Mouse (Mus musculus) adrenal gland, adult 2 months (tissue): ENCODE data around the gene Gpr89. TPM values are rescaled to one million over a fixed set of nuclear protein-coding genes. Genes with fewer than 3 reads are reported as not detected.

Experiments
- DNase-seq: peaks from one replicate; pipeline ENCODE4 v3.0.0; 2021
- polyA plus RNA-seq: library from polyadenylated mRNA; depleted of rRNA; stranded (reverse); fragments of >200 nt; gene quantifications from 2 replicates; pipeline ENCODE4 v1.2.3, GENCODE M21; 2012
- total RNA-seq, 2 experiments: library from RNA; stranded (reverse); gene quantifications; 2 replicates each; pipeline ENCODE4 v1.2.3; 2021

Gene Gpr89
- total and polyA plus RNA-seq, 3 experiments = 10.7 to 34.4 (median 27.9) TPM

DNA sequence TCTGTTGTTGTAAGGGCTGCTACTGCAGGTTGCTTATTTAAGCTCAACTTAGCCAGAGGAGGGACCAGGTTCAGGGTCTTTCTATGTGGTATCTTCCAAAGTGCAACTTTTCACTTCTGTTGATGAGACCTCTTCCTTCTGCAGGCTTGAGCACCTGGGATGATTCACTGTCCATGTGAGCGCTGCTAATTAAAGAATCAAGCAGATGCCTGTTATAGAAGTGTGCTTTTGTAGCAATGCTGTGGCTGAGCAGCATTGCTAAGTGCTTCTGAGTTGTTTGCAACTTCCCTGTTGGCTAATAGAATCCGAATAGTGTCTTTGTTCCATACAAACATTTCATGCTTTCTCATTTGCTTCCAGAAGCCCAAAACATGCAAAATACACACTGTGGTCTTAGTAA lies 34.9 kb downstream of the Gpr89 start:
- DNase-seq = no peak

GRCm38 (mm10) chr3:96869091-96869490 lies 36.1 kb downstream of the Gpr89 start:
- DNase-seq = no peak

DNA sequence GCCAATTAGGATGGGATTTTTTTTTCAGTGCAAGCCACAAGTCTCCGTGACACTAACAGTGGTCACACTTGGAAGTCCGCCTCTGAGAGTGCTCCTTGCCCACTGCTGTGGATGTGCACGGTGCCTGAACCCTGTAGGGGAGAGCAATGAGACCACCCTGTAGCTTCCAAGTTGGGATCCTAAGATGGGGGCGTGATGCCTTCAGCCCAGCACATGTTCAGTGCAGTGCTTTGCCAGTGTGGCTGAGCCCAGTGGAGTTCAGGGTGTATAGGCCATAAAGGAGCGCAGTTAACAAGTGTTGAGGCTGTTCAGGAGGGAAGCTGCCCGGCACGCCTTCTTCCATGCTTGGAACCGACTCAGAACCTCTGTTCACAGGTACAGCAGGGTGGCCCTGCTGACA lies 36.6 kb downstream of the Gpr89 start:
- DNase-seq = no peak

DNA sequence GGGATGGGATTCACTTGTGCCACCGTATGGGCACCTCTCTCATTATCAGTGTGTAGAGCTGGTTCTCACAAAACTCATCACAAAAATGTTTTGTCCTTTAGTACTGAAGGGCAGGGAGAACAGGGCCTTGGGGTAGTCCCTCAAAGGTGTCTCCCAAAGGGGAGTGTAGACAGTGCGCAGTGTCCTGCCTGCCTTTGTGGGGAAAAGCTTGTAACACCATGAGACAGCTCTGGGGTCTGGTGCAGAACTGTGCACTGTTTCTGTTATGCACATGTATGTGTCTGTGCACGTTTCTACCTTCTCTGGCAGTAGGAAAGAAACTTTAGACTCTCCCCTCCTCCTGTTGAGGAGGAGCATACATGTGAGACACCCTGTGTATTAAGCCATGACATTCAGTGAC lies 37.3 kb downstream of the Gpr89 start:
- no peak for DNase-seq

- DNase-seq = no peak
Measured at GRCm38 (mm10) chr3:96860498-96860897, 44.6 kb downstream of the Gpr89 start.

GRCm38 (mm10) chr3:96855833-96856232 lies 49.3 kb downstream of the Gpr89 start:
- no peak for DNase-seq

DNA sequence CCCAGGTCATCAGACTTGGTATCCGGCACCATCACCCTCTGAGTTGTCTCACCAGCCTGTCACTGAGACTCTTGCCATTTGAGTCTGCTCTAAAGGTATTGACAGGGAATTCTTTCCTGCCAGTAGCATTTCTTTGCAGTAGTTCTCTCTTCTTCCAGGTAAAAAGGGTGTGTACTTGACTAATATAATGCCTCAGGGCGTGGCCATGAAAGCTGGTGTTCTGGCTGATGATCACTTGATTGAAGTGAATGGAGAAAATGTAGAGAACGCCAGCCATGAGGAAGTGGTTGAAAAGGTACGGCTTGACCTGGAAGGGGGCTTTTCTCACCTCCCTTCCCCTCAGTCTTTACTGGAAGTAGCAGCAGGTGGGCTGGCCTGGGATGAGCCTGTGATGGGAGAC lies 50.8 kb downstream of the Gpr89 start:
- no peak for DNase-seq

DNA sequence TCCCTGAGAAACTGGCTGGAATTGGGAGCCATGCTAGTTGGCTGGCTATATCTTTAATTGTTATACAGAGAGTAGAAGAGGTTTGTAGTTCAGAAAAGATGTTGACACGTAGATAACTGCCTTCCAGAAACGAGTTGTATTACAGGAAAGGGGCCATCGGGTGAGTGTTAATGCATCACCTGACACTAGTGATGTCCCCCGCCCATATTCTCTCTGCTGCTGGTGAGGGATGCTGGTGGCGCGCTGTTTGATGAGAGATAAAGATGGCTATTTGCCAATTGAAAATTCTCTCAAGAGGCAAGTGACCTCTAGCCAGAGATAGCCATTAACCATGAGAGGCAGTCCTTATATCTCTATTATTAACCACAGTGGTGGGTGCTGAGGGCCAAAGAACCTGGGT lies 52.6 kb downstream of the Gpr89 start:
- DNase-seq = no peak

GRCm38 (mm10) chr3:96849168-96849727 lies 55.9 kb downstream of the Gpr89 start:
- no peak for DNase-seq

- DNase-seq = no peak
Measured at GRCm38 (mm10) chr3:96848470-96848869, 56.7 kb downstream of the Gpr89 start.

- no peak for DNase-seq
Measured at GRCm38 (mm10) chr3:96847661-96848060, 57.5 kb downstream of the Gpr89 start.

GRCm38 (mm10) chr3:96846985-96847384 lies 58.2 kb downstream of the Gpr89 start:
- DNase-seq = no peak

GRCm38 (mm10) chr3:96845806-96846205 lies 59.3 kb downstream of the Gpr89 start:
- peak; percentile 76 for DNase-seq

- DNase-seq = no peak
Measured at GRCm38 (mm10) chr3:96845191-96845590, 60.0 kb downstream of the Gpr89 start.

GRCm38 (mm10) chr3:96838996-96839645 lies 66.0 kb downstream of the Gpr89 start:
- DNase-seq = no peak

DNA sequence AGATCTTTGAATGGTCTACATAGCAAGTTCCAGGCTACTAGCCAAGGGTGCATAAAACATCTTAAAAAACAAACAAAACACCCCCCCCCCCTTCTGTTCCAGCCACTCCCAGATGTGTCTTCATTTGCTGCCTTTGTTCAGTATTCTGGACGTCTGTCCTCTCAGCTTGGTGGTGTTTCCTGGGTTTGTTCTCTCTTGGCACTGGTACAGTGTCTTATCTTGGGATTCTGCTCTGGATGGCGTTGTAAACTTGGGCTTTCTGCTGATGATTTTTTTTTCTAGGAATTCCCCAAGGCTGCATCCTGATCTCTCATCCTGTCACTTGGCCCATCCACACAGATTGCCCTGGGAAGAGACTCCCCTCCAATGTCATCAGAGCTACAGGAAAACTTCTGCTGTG lies 68.7 kb downstream of the Gpr89 start:
- DNase-seq = no peak

DNA sequence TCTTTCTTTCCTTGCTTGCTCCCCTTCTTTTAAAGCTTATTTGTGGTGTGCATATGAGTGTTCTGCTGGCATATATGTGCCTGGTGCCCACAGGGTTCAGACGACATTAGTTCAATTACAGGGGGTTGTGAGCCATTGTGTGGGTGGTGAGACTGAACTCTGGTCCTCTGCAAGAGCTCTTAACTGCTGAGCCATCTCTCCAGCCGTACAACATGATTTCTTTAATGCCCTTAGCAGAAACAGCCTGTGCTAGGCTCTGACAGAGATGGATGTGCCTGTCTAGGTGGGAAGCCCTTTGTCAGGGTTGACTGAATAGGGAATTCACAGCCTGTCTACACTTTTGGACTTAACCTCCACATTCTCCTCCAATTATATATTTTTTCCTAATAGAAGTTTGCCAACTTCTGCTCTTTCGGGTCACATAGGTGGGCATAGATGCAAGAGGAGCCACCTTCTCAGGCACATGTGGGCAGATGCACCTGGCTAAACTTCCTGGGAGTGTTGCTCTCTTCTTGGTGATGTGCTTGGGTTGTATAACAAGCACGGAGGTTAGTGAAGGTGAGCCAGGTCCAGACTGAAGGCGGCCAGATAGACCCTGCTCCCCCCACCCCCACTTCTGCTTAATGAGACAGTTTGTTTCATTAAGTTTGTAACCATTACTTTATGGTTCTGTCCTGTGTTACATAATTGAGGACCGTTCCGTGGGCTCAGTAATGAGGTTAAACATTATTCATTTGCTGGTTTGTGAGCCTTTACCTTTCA lies 70.4 kb downstream of the Gpr89 start:
- no peak for DNase-seq

DNA sequence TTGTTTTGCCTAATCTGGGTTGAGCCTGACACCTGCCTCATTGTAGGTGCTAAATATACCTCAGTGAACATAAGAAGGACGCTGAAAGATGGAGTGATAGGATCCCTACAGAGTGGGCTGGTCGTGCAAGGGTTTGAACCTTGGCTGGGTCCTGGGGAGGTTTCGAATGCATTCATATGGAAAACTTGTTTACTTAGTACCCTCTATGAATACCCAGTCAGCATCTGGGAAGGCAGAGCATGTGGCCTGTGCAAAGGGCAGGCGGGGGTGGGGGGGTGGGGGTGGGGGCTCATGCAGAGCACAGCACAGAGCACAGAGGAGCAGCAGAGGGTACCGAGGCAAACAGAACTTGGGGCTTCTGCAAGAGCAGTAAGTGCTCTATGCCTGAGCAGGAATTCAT lies 72.2 kb downstream of the Gpr89 start:
- no peak for DNase-seq

- no peak for DNase-seq
Measured at GRCm38 (mm10) chr3:96829856-96830255, 75.3 kb downstream of the Gpr89 start.

DNA sequence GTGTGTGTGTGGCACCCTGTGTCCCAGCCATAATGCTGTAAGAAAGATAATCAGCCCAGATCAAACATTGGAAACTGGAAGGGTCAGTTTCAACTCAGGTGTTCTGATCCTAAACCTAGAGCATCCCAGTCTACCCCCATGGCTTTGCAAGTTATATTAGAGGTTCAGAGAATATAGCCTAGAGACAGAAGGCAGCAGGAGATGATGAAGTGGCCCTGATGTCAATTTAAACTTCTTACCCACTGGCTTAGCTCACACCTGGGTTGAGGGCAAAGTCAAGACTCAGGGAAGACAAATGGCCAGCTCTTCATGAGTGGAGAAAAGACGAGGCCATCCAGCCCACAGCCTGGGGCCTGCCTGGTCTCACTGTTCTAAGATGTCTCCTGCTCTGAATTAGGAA lies 76.2 kb downstream of the Gpr89 start, which contains the start of the genes Pdzk1 and Cd160:
Pdzk1 (plus strand) TSS at position 301 of the 400 bp plus-strand sequence.
Cd160 (minus strand) TSS at position 368 of the 400 bp plus-strand sequence.
- no peak for DNase-seq

- DNase-seq = no peak
Measured at GRCm38 (mm10) chr3:96828308-96828864, 76.8 kb downstream of the Gpr89 start.

- no peak for DNase-seq
Measured at GRCm38 (mm10) chr3:96825261-96825660, 79.9 kb downstream of the Gpr89 start.

GRCm38 (mm10) chr3:96824614-96825013 lies 80.5 kb downstream of the Gpr89 start:
- DNase-seq = no peak
